ENCODE assay signal across 8 mouse cellular contexts in the genomic region with DNA sequence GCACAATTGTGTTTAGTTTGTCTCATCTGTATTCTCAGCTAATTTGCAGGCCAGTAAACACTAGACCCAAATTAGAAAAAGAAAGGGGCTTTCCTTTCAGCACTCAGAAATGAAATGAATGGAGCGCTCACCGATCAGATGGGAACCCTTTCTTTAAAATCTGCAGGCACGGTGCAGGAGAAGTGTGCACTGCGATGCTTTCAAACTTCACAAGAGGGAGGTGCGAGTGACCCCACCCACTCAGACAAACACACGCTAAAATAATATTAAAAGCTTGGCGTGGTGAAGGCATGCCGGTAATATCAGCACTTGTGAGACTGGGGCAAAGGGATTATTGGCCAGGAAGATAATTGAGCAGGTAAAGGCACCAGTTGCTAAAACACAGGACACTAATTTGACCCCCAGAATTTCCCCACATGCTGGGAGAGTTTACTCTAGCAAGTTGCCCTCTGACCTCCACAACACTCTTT. TPM values are rescaled to one million over a fixed set of nuclear protein-coding genes. Genes with fewer than 3 reads are reported as not detected.
DNase-seq lines count a peak whose midpoint lies in the region; ATAC-seq and TF ChIP-seq lines count a peak whose summit lies in the region.

No protein-coding gene starts in this region.

- WGBS in lung, adult 2 months = 7% methylated on average over 8 of the region's 8 CpGs
- WGBS in forebrain, embryonic 10.5 days = under 1% methylated on average over 8 of the region's 8 CpGs
- WGBS in limb, embryonic 15.5 days = 7% methylated on average over 8 of the region's 8 CpGs
- 7% methylated on average over 8 of the region's 8 CpGs for WGBS in small intestine, adult 2 months

- H3K27ac ChIP-seq in forebrain, embryonic 10.5 days = no peak overlapping the region
- no peak overlapping the region for H3K27ac ChIP-seq in limb, embryonic 15.5 days
- H3K27ac ChIP-seq in small intestine, adult 2 months (ENCODE audit: insufficient read depth, low read depth, low read length) = peak overlapping the region; percentile 97

- H3K36me3 ChIP-seq in forebrain, embryonic 10.5 days (replicated peaks) = no peaks in the 10 kb centered on the region
- no peaks in the 10 kb centered on the region for H3K36me3 ChIP-seq in limb, embryonic 15.5 days
- H3K36me3 ChIP-seq in small intestine, adult 2 months (ENCODE audit: control insufficient read depth, insufficient read depth, low read length) = no peaks in the 10 kb centered on the region

- no peak for TF ChIP-seq POLR2A in lung, adult 2 months (IDR thresholded peaks at IDR 0.05; ENCODE audit: borderline replicate concordance, extremely low read depth, low read depth, low read length)
- no peak for TF ChIP-seq POLR2A in small intestine, adult 2 months (IDR thresholded peaks at IDR 0.05; ENCODE audit: low read depth, low read length)

- no peak overlapping the region for H3K4me2 ChIP-seq in limb, embryonic 15.5 days

- H3K4me1 ChIP-seq in lung, adult 2 months (ENCODE audit: control insufficient read depth, insufficient read depth, low read length) = peaks cover 16% of the 10 kb centered on the region; the same call in 1 of the 2 replicates
- H3K4me1 ChIP-seq in forebrain, embryonic 10.5 days = peaks cover 27% of the 10 kb centered on the region
- peaks cover 20% of the 10 kb centered on the region for H3K4me1 ChIP-seq in limb, embryonic 15.5 days
- peaks cover 9% of the 10 kb centered on the region; the same call in 1 of the 2 replicates for H3K4me1 ChIP-seq in small intestine, adult 2 months (ENCODE audit: control insufficient read depth, insufficient read depth, insufficient read length, low read length)

- no peak for DNase-seq in lung, adult 2 months
- no peak for DNase-seq in lung, postnatal 25 days (ENCODE audit: low spot score)
- no peak for DNase-seq in forebrain, embryonic 10.5 days (ENCODE audit: extremely low spot score, low spot score)
- DNase-seq in retina, embryonic 14.5 days (ENCODE audit: low spot score) = no peak
- no peak for DNase-seq in gastrocnemius, postnatal 4 days (ENCODE audit: low spot score in 2 of 2)

- no peak for ATAC-seq in limb, embryonic 15.5 days (ENCODE audit: insufficient number of reproducible peaks, low FRiP score, low TSS enrichment, low read depth)
- no peak for ATAC-seq in activated CD4-positive, CD25-positive, alpha-beta regulatory T cell, adult 4 months

- no peak overlapping the region for H3K9ac ChIP-seq in limb, embryonic 15.5 days

- peak overlapping the region; percentile 48 for H3K4me3 ChIP-seq in lung, adult 2 months (replicated peaks; ENCODE audit: extremely low read depth, low read depth, low read length)
- H3K4me3 ChIP-seq in forebrain, embryonic 10.5 days = peak overlapping the region; percentile 57
- peak overlapping the region; percentile 64; the same call in 1 of the 2 replicates for H3K4me3 ChIP-seq in limb, embryonic 15.5 days
- peak overlapping the region; percentile 70 for H3K4me3 ChIP-seq in small intestine, adult 2 months (ENCODE audit: low read depth, low read length)

- H3K9me3 ChIP-seq in forebrain, embryonic 10.5 days = no peaks in the 10 kb centered on the region
- H3K9me3 ChIP-seq in limb, embryonic 15.5 days = no peaks in the 10 kb centered on the region

- no peak for TF ChIP-seq CTCF in lung, adult 2 months (IDR thresholded peaks at IDR 0.05; ENCODE audit: insufficient read depth, low read length)
- no peak for TF ChIP-seq CTCF in small intestine, adult 2 months (IDR thresholded peaks at IDR 0.05; ENCODE audit: extremely low read depth, insufficient read length, insufficient replicate concordance, low read depth, low read length)

- H3K27me3 ChIP-seq in forebrain, embryonic 10.5 days (ENCODE audit: poor library complexity, severe bottlenecking) = peaks cover 84% of the 10 kb centered on the region
- H3K27me3 ChIP-seq in limb, embryonic 15.5 days = peaks cover 64% of the 10 kb centered on the region
- H3K27me3 ChIP-seq in small intestine, adult 2 months (ENCODE audit: control insufficient read depth, insufficient read depth, low read length) = no peaks in the 10 kb centered on the region

RNA-seq across cellular contexts. Expression of gene Zc3hav1, which starts 1.0 kb away (rescaled TPM):
- polyA plus RNA-seq in lung, adult 2 months (2012; rRNA removed) = 22.3 and 24.6 TPM in 2 replicates
- polyA plus RNA-seq in forebrain, embryonic 10.5 days (2016; fragmentation: Nextera tagmentation; extraction: Ambion mirVana) = 2.0 and 2.2 TPM in 2 replicates
- 7.5 and 8.1 TPM in 2 replicates for polyA plus RNA-seq in limb, embryonic 15.5 days (2015; fragmentation: Nextera tagmentation; extraction: Ambion mirVana)
- polyA plus RNA-seq in small intestine, adult 2 months (2012; rRNA removed) = 14.9 and 34.7 TPM in 2 replicates
- 10 to 100 TPM; 15.9 to 17.0 TPM for total RNA-seq in gastrocnemius, postnatal 4 days (2021)
- polyA plus RNA-seq in activated CD4-positive, CD25-positive, alpha-beta regulatory T cell, adult 4 months (2017; shearing (Covaris generic)) = 100 to 1,000 TPM; 172 to 188 TPM

RNA-seq across cellular contexts. Expression of gene Ttc26, which starts 25.9 kb away (rescaled TPM):
- polyA plus RNA-seq in lung, adult 2 months (2012; rRNA removed) = 1.3 and 1.9 TPM in 2 replicates
- polyA plus RNA-seq in forebrain, embryonic 10.5 days (2016; fragmentation: Nextera tagmentation; extraction: Ambion mirVana) = 15.2 and 17.0 TPM in 2 replicates
- polyA plus RNA-seq in limb, embryonic 15.5 days (2015; fragmentation: Nextera tagmentation; extraction: Ambion mirVana) = 5.6 and 6.0 TPM in 2 replicates
- polyA plus RNA-seq in small intestine, adult 2 months (2012; rRNA removed) = 0.08 and 0.13 TPM in 2 replicates
- total RNA-seq in gastrocnemius, postnatal 4 days (2021) = 1 to 10 TPM; 4.3 TPM
- under 1 TPM in 1 of 2 experiments, not detected in 1; 0.10 TPM for polyA plus RNA-seq in activated CD4-positive, CD25-positive, alpha-beta regulatory T cell, adult 4 months (2017; shearing (Covaris generic))

RNA-seq across cellular contexts. Expression of gene Zc3hav1l, which starts 56.3 kb away (rescaled TPM):
- 3.2 and 4.4 TPM in 2 replicates for polyA plus RNA-seq in lung, adult 2 months (2012; rRNA removed)
- 14.0 and 14.3 TPM in 2 replicates for polyA plus RNA-seq in forebrain, embryonic 10.5 days (2016; fragmentation: Nextera tagmentation; extraction: Ambion mirVana)
- polyA plus RNA-seq in limb, embryonic 15.5 days (2015; fragmentation: Nextera tagmentation; extraction: Ambion mirVana) = 8.7 and 11.0 TPM in 2 replicates
- 0.80 and 1.3 TPM in 2 replicates for polyA plus RNA-seq in small intestine, adult 2 months (2012; rRNA removed)
- total RNA-seq in gastrocnemius, postnatal 4 days (2021) = 10 to 100 TPM; 11.0 to 11.9 TPM
- polyA plus RNA-seq in activated CD4-positive, CD25-positive, alpha-beta regulatory T cell, adult 4 months (2017; shearing (Covaris generic)) = under 1 TPM; 0.54 to 0.58 TPM
